Mouse (Mus musculus): ENCODE measurements at regions not wholly inside any gene's neighbourhood (a gene's known extent, or its start where the extent isn't known, plus 50 kb on each side); places are given as distances from the start of the nearest gene placed in this dataset.
A peak's percentile ranks its signal among the peaks of the same experiment; 100 is the strongest.

DNA sequence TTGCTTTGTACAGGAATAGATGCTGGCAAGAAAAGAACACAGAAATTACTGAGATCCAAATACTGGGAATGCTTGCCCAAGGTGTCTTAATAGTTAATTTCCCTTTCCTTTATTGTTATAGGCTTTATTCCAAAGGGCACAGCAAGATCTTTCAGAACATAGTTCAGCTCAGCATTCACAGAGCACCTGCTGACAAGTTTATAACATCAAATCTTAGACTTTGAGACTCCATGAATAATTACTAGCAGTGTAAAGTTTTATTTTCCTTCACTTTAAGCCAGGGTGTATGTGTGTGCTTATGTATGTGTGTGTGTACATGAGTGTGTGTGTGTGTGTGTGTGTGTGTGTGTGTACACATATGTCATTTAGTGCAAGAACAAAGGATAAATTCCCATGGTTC lies 999.8 kb upstream of the Crim1 start:
- no peaks in the 10 kb centered on the region for H3K79me2 ChIP-seq (ENCODE audit: control insufficient read depth, insufficient read depth, low read length, poor library complexity)
- peaks cover 0 to 3% of the 10 kb centered on the region in 2 experiments; a peak in 2 of 4 replicates for H3K4me1 ChIP-seq (ENCODE audit: control insufficient read depth in 1 of 2, insufficient read depth in 2 of 2, low read length in 2 of 2)

DNA sequence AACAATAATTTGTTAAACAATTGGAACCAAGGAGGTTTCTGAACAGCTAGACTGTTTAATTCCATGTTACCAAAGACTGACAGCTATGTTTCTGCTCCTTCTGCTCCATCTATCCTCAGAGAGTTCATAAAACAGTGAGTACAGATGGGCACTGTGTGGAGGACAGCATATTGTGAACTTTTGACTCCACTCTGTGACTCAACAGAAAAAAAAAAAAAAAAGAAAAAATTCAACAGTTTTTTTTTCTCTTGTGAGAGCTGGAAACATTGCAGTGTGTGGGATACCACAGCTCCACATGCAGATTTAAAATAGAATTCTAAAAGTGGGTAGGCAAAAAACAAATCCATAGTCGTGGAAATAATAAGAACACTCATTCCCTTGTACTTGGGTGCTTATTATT lies 999.4 kb upstream of the Crim1 start:
- no peak overlapping the region for H3K9ac ChIP-seq (ENCODE audit: control insufficient read depth, low read depth, low read length, poor library complexity, severe bottlenecking)
- no peaks in the 10 kb centered on the region for H3K79me2 ChIP-seq (ENCODE audit: control insufficient read depth, insufficient read depth, low read length, poor library complexity)
- no peaks in the 10 kb centered on the region for H3K27me3 ChIP-seq (ENCODE audit: control insufficient read depth in 1 of 2, insufficient read depth in 2 of 2, low read length in 2 of 2)
- H3K36me3 ChIP-seq (ENCODE audit: control insufficient read depth in 1 of 2, insufficient read depth in 2 of 2, low read length in 2 of 2) = no peaks in the 10 kb centered on the region
- no peaks in the 10 kb centered on the region for H3K9me3 ChIP-seq (replicated peaks; ENCODE audit: insufficient read depth, low read length)
- no peak overlapping the region for H3K4me3 ChIP-seq (ENCODE audit: control insufficient read depth in 1 of 2, insufficient read depth in 1 of 2, low read depth in 2 of 2, low read length in 2 of 2)
- peaks cover 0 to 3% of the 10 kb centered on the region in 2 experiments; a peak in 2 of 4 replicates for H3K4me1 ChIP-seq (ENCODE audit: control insufficient read depth in 1 of 2, insufficient read depth in 2 of 2, low read length in 2 of 2)
- no peak overlapping the region for H3K27ac ChIP-seq (ENCODE audit: control insufficient read depth, low read depth, low read length)
- no peak for DNase-seq (ENCODE audit: low read depth, low spot score)
- no peak for TF ChIP-seq MAFK (IDR thresholded peaks at IDR 0.05; ENCODE audit: borderline replicate concordance, low read depth, low read length)
- TF ChIP-seq JUND (IDR thresholded peaks at IDR 0.05; ENCODE audit: low read depth, low read length) = no peak
- TF ChIP-seq KAT2A (conservative IDR thresholded peaks at IDR 0.05; ENCODE audit: low read depth, low read length) = no peak
- no peak for TF ChIP-seq TAL1 (IDR thresholded peaks at IDR 0.05; ENCODE audit: low read length)
- no peak for TF ChIP-seq GATA1 (IDR thresholded peaks at IDR 0.05; ENCODE audit: low read depth, low read length)
- no peak for TF ChIP-seq CHD1 (IDR thresholded peaks at IDR 0.05; ENCODE audit: low read depth, low read length)
- no peak for TF ChIP-seq NRF1 (IDR thresholded peaks at IDR 0.05; ENCODE audit: insufficient read depth, low read depth, low read length, poor library complexity, severe bottlenecking)
- TF ChIP-seq ETS1 (IDR thresholded peaks at IDR 0.05; ENCODE audit: low read depth, low read length) = no peak
- TF ChIP-seq ZKSCAN1 (IDR thresholded peaks at IDR 0.05; ENCODE audit: low read depth, low read length) = no peak

More for the DNA sequence above, 999.8 kb upstream of the Crim1 start:
- no peak overlapping the region for H3K9ac ChIP-seq (ENCODE audit: control insufficient read depth, low read depth, low read length, poor library complexity, severe bottlenecking)
- H3K36me3 ChIP-seq (ENCODE audit: control insufficient read depth in 1 of 2, insufficient read depth in 2 of 2, low read length in 2 of 2) = no peaks in the 10 kb centered on the region
- no peaks in the 10 kb centered on the region for H3K27me3 ChIP-seq (ENCODE audit: control insufficient read depth in 1 of 2, insufficient read depth in 2 of 2, low read length in 2 of 2)
- no peaks in the 10 kb centered on the region for H3K9me3 ChIP-seq (replicated peaks; ENCODE audit: insufficient read depth, low read length)
- no peak for TF ChIP-seq ZC3H11A (IDR thresholded peaks at IDR 0.05; ENCODE audit: low read depth, low read length)
- TF ChIP-seq GABPA (IDR thresholded peaks at IDR 0.05; ENCODE audit: low read depth, low read length) = no peak
- TF ChIP-seq TCF12 (IDR thresholded peaks at IDR 0.05; ENCODE audit: low read depth, low read length) = no peak
- H3K27ac ChIP-seq (ENCODE audit: control insufficient read depth, low read depth, low read length) = no peak overlapping the region
- H3K4me3 ChIP-seq (ENCODE audit: control insufficient read depth in 1 of 2, insufficient read depth in 1 of 2, low read depth in 2 of 2, low read length in 2 of 2) = no peak overlapping the region
- DNase-seq (ENCODE audit: low read depth, low spot score) = no peak

DNA sequence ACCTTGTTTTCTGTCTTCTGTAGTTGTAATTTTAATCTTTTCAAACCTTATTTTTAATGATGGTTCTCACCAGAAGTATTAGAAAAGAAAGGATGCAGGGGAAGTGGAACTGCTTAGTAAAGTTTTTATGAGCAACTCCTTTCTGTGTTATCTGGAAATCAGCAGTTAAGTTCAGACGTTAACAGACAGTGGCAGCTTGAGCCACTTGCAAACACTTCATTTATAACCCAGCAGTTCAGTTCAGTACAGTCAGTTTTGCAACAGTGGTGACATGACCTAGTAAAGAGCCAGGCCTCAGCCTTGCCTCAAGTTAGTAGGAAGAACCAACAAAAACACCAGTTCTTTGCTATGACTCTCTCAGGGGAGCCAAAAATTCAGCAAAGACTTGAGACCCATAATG lies 989.1 kb upstream of the Crim1 start:
- no peaks in the 10 kb centered on the region for H3K27me3 ChIP-seq (ENCODE audit: control insufficient read depth in 1 of 2, insufficient read depth in 2 of 2, low read length in 2 of 2)
- H3K79me2 ChIP-seq (ENCODE audit: control insufficient read depth, insufficient read depth, low read length, poor library complexity) = no peaks in the 10 kb centered on the region
- peaks cover 10 to 12% of the 10 kb centered on the region in 2 experiments; a peak in 3 of 4 replicates for H3K4me1 ChIP-seq (ENCODE audit: control insufficient read depth in 1 of 2, insufficient read depth in 2 of 2, low read length in 2 of 2)
- DNase-seq (ENCODE audit: low read depth, low spot score) = peak; percentile 32
- H3K36me3 ChIP-seq (ENCODE audit: control insufficient read depth in 1 of 2, insufficient read depth in 2 of 2, low read length in 2 of 2) = peaks cover 0 to 2% of the 10 kb centered on the region in 2 experiments; a peak in 2 of 4 replicates
- no peaks in the 10 kb centered on the region for H3K9me3 ChIP-seq (replicated peaks; ENCODE audit: insufficient read depth, low read length)
- TF ChIP-seq JUND (IDR thresholded peaks at IDR 0.05; ENCODE audit: low read depth, low read length) = no peak
- TF ChIP-seq MAZ (IDR thresholded peaks at IDR 0.05; ENCODE audit: low read depth, low read length) = no peak
- TF ChIP-seq EP300 (IDR thresholded peaks at IDR 0.05; ENCODE audit: low read depth in 1 of 2, low read length in 2 of 2) = peak in 1 of 2 experiments; percentile 70; a peak in 2 of 4 replicates
- TF ChIP-seq HCFC1 (IDR thresholded peaks at IDR 0.05; ENCODE audit: low read depth, low read length) = no peak
- TF ChIP-seq POLR2AphosphoS2 (IDR thresholded peaks at IDR 0.05; ENCODE audit: low read length) = no peak
- no peak for TF ChIP-seq CHD2 (IDR thresholded peaks at IDR 0.05; ENCODE audit: low read length)
- TF ChIP-seq KAT2A (conservative IDR thresholded peaks at IDR 0.05; ENCODE audit: low read depth, low read length) = no peak
- TF ChIP-seq GABPA (IDR thresholded peaks at IDR 0.05; ENCODE audit: low read depth, low read length) = no peak
- TF ChIP-seq TCF12 (IDR thresholded peaks at IDR 0.05; ENCODE audit: low read depth, low read length) = peak; percentile 33; the same call in 1 of the 2 replicates
- TF ChIP-seq MYB (IDR thresholded peaks at IDR 0.05; ENCODE audit: low read depth, low read length) = peak; percentile 89
- no peak for TF ChIP-seq BHLHE40 (IDR thresholded peaks at IDR 0.05; ENCODE audit: borderline replicate concordance, low read depth, low read length)
- no peak for TF ChIP-seq E2F4 (IDR thresholded peaks at IDR 0.05; ENCODE audit: borderline replicate concordance, low read depth, low read length)
- peak; percentile 60 for TF ChIP-seq GATA1 (IDR thresholded peaks at IDR 0.05; ENCODE audit: low read depth, low read length)
- no peak for TF ChIP-seq MAFK (IDR thresholded peaks at IDR 0.05; ENCODE audit: borderline replicate concordance, low read depth, low read length)
- no peak for TF ChIP-seq CTCF (IDR thresholded peaks at IDR 0.05 in 2 of 3, conservative IDR thresholded peaks at IDR 0.05 in 1 of 3; ENCODE audit: control insufficient read depth in 1 of 3, insufficient read depth in 1 of 3, low read depth in 2 of 3, low read length in 3 of 3, poor library complexity in 1 of 3, severe bottlenecking in 1 of 3)
- TF ChIP-seq MXI1 (IDR thresholded peaks at IDR 0.05; ENCODE audit: low read depth, low read length) = no peak
- TF ChIP-seq ETS1 (IDR thresholded peaks at IDR 0.05; ENCODE audit: low read depth, low read length) = 0 out of 2 replicates have a peak, but pooled peaks have one; percentile 20
- TF ChIP-seq TBP (IDR thresholded peaks at IDR 0.05; ENCODE audit: low read depth, low read length) = no peak
- no peak for TF ChIP-seq RCOR1 (IDR thresholded peaks at IDR 0.05; ENCODE audit: low read depth, low read length)
- H3K27ac ChIP-seq (ENCODE audit: control insufficient read depth, low read depth, low read length) = peak overlapping the region; percentile 44
- no peak overlapping the region for H3K9ac ChIP-seq (ENCODE audit: control insufficient read depth, low read depth, low read length, poor library complexity, severe bottlenecking)
- no peak overlapping the region for H3K4me3 ChIP-seq (ENCODE audit: control insufficient read depth in 1 of 2, insufficient read depth in 1 of 2, low read depth in 2 of 2, low read length in 2 of 2)

Data from MEL (cell line).